Mouse (Mus musculus) G1E-ER4 (cell line): Measurements from ENCODE around the gene Slc1a3. TPM values are rescaled to one million over a fixed set of nuclear protein-coding genes. Genes with fewer than 3 reads are reported as not detected.

Experiments
- GATA1 ChIP-seq: IDR thresholded peaks from one replicate; pipeline ENCODE4 v1.8.0; 2012; ENCODE audit warnings: low read length, inconsistent platforms
- polyA plus RNA-seq: library from polyadenylated mRNA; stranded (reverse); fragments of >175 nt; gene quantifications from 2 replicates; pipeline ENCODE4 v1.2.3, GENCODE M21; 2012

Gene Slc1a3
- polyA plus RNA-seq, result not detected in 2 replicates

DNA sequence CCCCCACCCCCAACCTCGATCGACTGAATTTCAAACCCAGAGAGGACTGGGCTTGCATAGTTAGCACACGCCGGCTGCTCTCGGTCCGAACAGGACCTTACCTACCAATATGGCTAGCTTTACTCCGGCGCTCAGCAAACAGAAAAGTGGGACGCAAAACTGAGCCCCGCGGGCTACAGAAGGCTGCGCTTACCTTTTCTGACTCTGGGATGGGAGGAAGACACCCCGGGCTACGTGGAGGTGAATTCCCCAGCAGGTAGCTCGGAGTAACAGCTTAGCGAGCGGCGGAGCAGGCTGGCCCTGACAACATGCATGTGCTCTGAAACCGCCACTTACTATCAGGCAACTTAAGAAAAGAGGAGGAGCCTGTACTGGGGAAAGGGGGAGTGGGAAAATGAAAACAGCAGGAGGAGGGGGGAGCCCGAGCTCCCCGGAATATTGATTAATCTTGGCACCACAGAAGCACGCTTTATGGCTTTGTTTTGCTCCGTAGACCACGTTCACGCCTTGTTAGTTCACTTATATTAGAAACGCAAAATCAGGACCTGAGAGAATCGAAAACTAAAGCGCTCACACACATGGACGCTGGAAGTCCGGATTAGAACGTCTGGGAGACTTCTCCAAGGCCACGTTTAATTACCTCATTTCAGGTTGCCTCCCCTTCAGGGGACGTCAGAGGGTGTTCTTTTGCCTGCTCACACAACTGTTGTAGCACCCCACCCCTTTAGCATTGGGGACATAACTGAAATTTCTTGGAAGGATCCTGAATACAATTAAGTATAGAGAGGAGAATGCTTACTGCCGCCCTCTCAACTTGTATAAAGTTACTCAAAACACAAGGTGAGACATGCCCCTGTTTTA is at the start of gene Slc1a3:
Slc1a3 (minus strand) TSS at position 619 of the 861 bp plus-strand sequence.
- TF ChIP-seq GATA1, result no peak

DNA sequence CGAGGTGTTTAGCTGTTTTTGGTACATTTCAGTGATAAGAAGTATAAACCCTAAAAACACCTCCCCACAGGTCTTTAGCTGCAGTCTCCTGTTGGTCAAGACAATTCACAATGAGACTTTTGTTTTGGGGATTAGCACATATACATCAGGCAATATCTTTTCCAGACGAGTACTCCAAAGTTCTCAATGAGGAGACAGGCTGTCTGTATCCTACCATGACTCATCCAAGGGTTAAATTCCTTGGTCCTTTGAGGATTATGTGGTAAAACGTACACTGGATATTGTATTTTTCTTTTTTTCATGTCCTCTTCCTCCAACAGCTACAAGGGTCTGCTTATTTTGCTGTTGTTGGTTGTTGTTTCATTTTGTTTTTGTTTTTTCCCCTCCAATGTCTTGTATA is 48.5 kb upstream of the Slc1a3 start:
- TF ChIP-seq GATA1, result no peak

DNA sequence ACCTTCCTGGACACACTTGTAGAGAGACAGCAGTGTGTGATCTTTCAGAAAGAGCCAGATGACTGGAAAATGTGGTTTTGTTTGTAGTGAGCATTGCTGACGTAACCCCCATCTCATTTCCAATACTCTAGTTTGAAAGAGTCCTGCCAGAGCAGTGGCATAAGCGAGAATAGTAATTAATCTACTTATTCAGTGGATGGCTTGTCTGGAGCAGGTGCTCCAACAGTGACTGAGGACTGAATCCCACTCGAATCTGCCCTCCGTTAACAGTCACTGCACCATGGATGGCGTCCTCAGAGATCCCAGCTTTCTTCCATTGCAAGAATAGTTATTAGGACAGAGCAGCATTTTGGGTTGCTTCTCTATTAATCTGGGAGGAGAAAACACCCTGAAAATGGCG is 45.9 kb upstream of the Slc1a3 start:
- no peak for TF ChIP-seq GATA1

DNA sequence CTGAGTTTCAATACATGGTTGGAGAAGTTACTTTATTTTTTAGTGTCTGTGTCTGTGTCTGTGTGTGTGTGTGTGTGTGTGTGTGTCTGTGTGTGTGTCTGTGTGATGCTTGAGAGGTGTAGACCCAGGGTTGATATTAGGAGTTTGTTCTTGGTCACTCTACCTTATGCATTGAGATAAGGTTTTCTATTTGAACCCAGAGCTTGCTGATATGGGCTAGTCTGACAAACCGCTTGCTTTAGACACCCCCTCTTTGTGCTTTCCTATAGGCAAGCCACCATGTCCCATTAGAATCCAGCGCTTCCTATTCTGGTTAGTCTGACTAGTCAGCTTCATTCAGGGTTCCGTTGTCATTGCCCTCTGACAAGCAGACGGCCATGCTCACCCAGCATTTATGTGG is 39.2 kb upstream of the Slc1a3 start:
- TF ChIP-seq GATA1, result no peak

DNA sequence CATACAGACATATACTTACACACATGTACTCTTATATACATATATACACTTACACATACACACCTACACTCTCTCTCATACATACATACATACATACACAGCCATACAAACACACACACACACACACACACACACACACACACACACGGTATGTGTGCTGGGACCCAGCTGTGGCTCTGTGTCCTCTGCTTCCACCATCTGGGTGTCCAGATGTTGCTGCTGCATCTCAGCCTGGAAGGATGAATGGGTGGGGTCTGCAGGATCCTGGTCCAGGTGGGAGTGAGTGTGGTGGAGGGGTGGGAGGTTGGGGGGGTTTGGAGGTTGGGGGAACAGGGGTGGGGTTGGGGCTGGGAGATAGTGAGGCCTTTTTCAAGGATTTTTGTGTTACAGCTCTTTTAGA is 38.2 kb upstream of the Slc1a3 start:
- no peak for TF ChIP-seq GATA1

DNA sequence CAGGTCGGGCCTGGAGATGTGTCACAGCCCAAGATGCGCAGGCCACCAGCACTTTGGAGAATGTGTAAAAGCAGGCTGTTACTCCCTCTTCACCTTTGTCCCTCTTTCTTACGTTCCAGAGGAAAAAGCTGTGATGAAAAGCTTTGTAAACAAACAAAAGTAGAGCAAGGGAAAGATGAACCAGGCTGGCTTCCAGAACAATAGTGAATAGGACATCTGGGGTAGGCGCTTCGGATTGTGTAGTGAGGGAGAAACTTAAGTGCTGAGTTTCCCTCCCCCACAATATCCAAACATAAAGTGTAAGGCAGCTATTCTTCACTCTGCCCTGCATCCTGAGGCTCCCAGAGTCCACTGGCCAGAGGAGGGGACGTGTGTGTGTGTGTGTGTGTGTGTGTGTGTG is 31.0 kb upstream of the Slc1a3 start:
- no peak for TF ChIP-seq GATA1

DNA sequence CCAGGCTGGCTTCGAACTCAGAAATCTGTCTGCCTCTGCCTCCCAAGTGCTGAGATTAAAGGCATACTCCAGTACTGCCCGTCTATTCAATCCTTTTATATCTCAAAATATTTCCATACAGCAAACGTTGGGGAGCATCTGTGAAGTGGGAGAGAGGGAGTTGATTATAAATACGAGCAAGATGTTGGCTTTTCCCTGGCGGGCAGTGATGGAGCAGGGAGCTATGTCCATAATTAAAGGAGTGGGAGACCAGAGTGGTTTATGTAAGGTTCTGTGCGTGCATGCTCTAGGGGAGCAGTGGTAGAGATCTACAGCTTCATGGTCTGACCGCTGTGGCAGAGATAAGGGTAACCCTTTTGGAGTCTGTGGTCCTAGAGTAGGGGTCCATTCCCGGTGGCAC is 30.2 kb upstream of the Slc1a3 start:
- TF ChIP-seq GATA1, result no peak

DNA sequence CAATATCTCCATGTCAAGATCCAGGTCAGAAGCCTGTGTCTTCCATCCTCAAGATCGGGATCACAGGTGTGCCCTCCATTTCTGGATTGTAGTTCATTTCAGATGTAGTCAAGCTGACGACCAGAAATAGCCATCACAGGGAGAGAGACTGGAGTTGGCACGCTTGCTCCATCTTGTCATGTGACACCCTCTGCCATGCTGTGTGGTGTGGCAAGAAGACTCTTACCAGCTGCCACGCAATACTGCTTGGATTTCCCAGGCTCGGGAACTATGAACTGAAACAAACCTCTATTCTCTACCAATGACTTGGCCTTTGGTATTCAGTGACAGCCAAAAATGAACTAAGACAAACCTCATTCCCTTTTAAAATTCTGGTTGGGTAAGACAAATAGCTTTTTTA is 27.6 kb upstream of the Slc1a3 start:
- TF ChIP-seq GATA1, result no peak

DNA sequence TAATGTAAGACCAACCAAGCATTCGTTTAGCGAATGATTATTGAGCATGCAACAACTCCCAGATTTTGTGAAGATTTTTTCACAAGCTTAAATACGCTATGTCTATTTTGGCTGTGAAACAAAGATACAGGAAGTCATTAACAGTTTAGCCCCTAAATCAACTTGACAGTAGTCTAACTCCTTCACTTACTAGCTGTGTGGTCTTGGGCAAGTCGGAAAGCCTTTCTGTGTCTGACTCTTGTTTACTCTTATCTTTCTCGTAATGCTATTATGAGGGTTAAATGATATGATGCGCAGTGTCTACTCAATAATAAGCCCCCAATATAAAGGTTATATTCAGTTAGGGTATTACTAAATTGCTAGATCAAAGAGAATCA is 23.8 kb upstream of the Slc1a3 start:
- TF ChIP-seq GATA1, result no peak

DNA sequence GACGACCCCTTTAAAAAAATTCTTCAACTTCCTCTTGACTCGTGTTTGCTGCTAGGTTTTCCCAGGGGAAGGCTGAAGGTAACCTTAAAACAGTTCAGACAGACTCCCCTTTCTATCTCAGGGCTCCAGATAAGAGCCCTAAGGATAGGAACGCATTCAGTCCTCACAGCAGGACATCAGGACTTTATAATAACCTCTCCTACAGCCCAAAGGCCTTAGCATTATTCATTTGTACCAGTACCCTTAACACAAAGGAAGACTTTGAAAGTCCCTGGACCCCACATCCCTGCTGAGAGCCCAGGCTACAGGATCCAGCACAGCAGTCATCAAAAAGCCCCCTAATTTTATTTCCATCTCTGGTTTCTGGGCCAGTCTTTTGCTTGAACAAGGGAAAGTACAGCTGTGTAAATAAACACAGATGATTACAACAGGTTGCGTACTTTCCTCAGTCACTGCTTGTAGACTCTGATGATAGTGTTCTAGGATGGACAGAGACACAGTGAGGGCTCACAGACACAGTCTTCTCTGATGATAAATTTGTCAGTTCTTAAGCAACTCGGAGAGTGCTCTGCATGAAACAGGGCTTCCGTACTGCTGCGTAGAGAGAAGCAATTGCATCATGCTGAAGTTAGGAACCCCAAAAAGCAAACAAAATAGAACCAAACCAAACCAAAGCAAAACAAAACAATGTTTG is 23.3 kb upstream of the Slc1a3 start:
- no peak for TF ChIP-seq GATA1

DNA sequence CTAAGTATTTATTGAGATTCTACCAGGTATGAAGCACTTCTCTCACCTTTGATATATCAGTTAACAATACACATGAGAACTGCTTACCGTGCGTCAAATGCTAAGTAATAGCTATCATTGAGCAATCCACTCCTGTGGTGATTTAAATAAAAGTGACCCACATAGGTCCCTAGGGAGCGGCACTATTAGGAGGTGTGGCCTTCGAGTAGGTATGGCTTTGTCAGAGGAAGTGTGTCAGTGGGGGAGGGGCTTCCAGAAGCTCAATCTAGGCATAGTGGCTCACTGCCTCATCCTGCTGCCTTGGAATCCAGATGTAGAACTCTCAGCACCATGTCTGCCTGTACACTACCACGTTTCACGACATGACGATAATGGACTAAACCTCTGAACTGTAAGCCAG is 18.3 kb upstream of the Slc1a3 start:
- no peak for TF ChIP-seq GATA1

DNA sequence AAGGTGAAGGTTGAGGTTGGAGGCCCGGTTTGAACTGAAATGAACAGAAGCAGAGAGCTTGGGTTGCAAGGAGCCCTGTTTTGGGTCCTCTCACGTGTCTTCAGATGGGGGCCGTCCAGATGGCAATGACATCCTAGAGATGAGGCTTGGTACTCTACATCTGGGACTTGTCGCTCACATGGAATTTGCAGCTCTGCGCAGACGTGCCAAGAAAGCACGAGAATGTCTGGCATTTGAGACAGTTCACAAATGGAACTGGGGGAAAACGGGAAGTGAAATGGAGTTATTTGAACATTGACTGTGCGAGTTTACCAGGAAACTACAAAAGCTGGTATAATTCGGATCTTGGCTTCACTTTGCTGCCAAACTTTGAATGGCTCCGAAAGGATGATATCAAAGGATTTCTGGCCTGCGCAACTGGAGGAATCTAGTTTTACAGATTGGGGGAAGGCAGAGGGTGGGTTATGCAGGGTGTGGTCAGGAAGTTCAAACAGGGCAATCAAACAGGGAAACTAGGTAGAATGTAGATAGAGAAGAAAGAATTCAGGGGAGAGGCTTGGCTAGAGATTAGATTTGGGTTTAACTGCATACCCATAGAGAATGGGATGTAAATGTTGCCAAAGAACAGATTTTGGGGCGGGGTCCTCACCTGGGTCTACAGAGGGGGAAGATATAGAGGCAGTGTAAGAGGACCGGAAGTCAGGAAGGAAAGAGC is 12.0 kb upstream of the Slc1a3 start:
- no peak for TF ChIP-seq GATA1

DNA sequence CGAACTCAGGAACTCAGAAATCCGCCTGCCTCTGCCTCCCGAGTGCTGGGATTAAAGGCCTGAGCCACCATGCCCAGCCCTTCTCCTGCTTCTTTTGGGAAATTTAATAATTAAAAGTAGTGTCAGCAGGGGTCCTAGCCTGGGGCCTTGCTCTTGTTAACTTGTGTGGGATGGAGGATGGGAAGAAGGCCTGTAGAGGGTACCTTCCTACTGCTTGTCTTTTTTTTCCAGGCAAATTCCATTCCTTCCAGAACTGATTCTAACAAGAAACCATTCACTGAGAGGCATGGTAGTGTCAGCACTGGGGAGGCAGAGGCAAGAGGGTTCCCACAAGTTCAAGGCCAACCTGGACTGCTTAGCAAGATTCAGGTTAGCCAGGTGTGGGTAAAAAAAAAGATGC is 11.2 kb upstream of the Slc1a3 start:
- TF ChIP-seq GATA1, result no peak

DNA sequence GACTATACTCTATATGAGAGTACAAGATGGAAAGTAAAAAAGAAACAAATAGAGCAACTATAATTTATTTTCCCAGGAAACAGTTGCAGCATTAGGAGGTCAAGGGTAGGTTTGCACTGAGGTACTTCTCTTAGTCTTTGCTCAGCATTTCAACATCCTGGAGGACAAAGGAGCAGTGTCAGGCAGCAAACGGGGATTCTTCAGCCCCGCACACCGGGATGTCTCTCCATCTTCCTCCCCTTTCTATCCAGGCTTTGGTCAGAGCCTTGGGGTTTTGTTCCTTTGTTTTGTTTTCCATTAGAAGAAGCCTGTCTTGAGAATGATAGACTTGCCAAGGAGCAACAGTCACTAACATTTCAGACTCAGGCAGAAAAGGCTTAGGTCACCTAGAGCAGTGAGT is 10.4 kb upstream of the Slc1a3 start:
- TF ChIP-seq GATA1, result no peak

DNA sequence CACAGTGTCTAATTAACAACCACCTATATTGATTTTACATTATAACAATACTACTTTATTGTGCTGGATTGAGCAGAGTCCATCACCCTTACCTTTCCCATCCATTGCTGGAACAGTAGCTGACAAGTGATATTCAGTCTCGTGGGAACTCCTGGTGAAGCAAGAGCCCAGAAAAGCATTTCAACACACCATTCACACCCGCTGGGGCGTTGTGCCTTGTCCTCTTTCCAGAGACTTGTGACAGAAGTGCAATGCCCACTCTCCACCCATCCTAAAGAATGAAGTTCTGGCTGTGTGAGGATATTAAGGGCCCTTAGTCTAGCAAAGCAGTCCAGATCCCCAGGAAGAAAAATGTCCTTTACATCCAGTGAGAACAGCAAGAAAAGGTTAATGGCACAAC is 7.9 kb upstream of the Slc1a3 start:
- no peak for TF ChIP-seq GATA1

DNA sequence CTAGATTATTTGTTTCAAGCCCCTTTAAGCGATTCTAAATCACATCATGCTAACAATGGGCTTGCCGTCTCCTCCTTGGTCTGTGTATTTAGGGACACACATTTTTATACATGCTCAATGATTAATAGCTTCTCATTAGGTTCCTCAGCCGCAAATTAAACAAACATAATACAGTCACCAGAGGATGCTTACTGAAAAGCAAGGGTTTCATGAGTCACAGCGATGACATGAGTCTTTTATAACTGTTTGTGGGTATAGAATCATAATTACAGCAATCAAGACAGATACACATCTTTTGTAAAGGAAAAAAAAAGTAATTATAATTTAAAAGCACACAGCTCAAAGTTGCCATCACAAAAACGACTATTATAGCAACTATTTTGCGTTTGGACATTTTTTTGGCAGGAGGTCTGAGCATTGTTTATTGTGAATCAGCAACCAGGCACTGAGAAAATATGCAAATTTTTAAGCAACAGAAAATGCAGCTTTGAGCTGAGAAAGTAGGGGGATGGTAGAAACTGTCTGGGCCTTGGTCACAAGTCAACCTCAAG is 6.5 kb upstream of the Slc1a3 start:
- TF ChIP-seq GATA1, result no peak

DNA sequence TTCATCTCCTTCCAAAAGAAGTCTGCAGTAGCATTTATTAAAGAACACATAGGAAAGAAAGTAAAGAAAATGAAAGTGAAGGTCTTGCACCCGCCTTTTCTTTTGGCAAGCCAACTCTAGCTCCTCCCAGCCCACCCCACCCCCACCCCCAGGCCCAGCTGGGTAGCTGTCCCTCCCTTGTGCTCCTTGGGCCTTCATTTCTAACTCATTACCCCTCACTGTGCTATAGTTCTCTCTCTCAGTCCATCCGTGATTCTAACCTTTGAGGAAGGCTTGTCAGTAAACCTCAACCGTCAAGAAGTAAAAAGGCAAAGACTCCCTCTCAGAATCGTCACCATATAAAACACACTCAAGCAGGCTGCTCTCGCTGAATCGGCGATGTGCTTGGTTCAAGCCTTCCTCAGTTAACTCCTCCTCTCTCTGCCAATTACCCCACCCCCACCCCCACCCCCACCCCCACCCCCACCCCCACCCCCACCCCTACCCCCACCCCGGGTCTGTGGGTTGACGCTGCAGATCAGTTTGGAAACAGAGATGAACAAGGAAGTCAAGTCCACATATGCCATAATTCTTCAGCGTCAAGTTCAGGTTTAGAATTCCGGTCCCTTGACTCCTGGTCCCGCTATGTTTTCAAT is 5.9 kb upstream of the Slc1a3 start:
- no peak for TF ChIP-seq GATA1
